Mouse (Mus musculus) embryo, embryonic 9.5 days (tissue): ENCODE data around the gene Tedc2.

Experiments used
- DNase-seq: peaks from one replicate; pipeline ENCODE4 v3.0.0-alpha.2; 2017; ENCODE audit errors: extremely low spot score

Tedc2 gene

GRCm38 (mm10) chr17:24220435-24221411 lies at the start of gene Tedc2:
Gene Tedc2, minus strand, starts transcription at chr17:24220851.
- DNase-seq = peak; percentile 95

- no peak for DNase-seq
Measured at GRCm38 (mm10) chr17:24267133-24267532, 46.5 kb upstream of the Tedc2 start.

GRCm38 (mm10) chr17:24264766-24265165 lies 44.1 kb upstream of the Tedc2 start:
- DNase-seq = no peak

GRCm38 (mm10) chr17:24260516-24260915 lies 39.9 kb upstream of the Tedc2 start:
- DNase-seq = no peak

- DNase-seq = no peak
Measured at GRCm38 (mm10) chr17:24259702-24260101, 39.1 kb upstream of the Tedc2 start.

GRCm38 (mm10) chr17:24258981-24259380 lies 38.3 kb upstream of the Tedc2 start:
- DNase-seq = no peak

GRCm38 (mm10) chr17:24252329-24252728 lies 31.7 kb upstream of the Tedc2 start:
- DNase-seq = no peak

- peak; percentile 98 for DNase-seq
Measured at GRCm38 (mm10) chr17:24251320-24252069, 30.8 kb upstream of the Tedc2 start, which contains the start of gene Ccnf. Gene Ccnf, minus strand, starts transcription at chr17:24251484.

- DNase-seq = no peak
Measured at GRCm38 (mm10) chr17:24250988-24251319, 30.3 kb upstream of the Tedc2 start.

GRCm38 (mm10) chr17:24248641-24249040 lies 28.0 kb upstream of the Tedc2 start:
- no peak for DNase-seq

- DNase-seq = no peak
Measured at GRCm38 (mm10) chr17:24244061-24244460, 23.4 kb upstream of the Tedc2 start.

GRCm38 (mm10) chr17:24243311-24243969 lies 22.8 kb upstream of the Tedc2 start:
- DNase-seq = peak; percentile 27

GRCm38 (mm10) chr17:24236921-24237320 lies 16.3 kb upstream of the Tedc2 start:
- no peak for DNase-seq

- no peak for DNase-seq
Measured at GRCm38 (mm10) chr17:24236479-24236878, 15.8 kb upstream of the Tedc2 start.

- DNase-seq = no peak
Measured at GRCm38 (mm10) chr17:24227941-24228340, 7.3 kb upstream of the Tedc2 start.

- no peak for DNase-seq
Measured at GRCm38 (mm10) chr17:24226721-24227120, 6.1 kb upstream of the Tedc2 start.

GRCm38 (mm10) chr17:24225851-24226250 lies 5.2 kb upstream of the Tedc2 start:
- no peak for DNase-seq

GRCm38 (mm10) chr17:24224741-24225140 lies 4.1 kb upstream of the Tedc2 start:
- no peak for DNase-seq

- no peak for DNase-seq
Measured at GRCm38 (mm10) chr17:24223513-24223912, 2.9 kb upstream of the Tedc2 start.

- DNase-seq = no peak
Measured at GRCm38 (mm10) chr17:24222653-24223052, 2.0 kb upstream of the Tedc2 start.

GRCm38 (mm10) chr17:24216836-24217235 lies 3.8 kb downstream of the Tedc2 start:
- DNase-seq = peak; percentile 21

- no peak for DNase-seq
Measured at GRCm38 (mm10) chr17:24213186-24213585, 7.5 kb downstream of the Tedc2 start.
